Mouse (Mus musculus) monocyte, adult 59 days (primary cell): Measurements from ENCODE around the gene Slc25a18. TPM values are rescaled to one million over a fixed set of nuclear protein-coding genes. Genes with fewer than 3 reads are reported as not detected.

Experiments used
- total RNA-seq, 2 experiments: library from RNA; stranded (reverse); gene quantifications; one replicate each; pipeline ENCODE4 v1.2.4; 2023

Gene Slc25a18
- total RNA-seq = not detected

DNA sequence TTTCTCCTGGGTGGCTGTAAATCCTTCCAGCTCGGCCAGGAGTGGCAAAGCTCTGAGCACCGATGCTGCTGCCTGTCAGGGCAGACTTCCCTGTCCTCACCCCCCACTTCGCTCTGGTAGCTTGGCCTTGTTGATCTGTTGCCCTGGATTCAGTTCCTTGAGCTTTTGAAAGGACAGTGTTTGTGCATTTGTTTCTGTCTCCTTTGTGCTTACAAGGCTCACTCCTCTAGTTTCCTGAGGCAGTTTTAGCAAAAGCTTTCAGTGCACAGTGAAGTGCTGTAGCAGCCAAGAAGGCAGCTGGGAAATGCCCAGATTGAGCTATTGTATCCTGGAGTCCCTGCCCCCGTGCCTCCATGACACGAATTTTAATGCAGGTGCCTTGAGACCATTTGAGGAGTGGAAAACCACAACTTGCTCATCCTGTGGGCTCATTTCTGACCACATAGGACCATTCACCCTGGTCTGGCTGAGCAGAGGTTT, at the start of gene Slc25a18:
Slc25a18 (plus strand) TSS at position 430 of the 480 bp plus-strand sequence.

DNA sequence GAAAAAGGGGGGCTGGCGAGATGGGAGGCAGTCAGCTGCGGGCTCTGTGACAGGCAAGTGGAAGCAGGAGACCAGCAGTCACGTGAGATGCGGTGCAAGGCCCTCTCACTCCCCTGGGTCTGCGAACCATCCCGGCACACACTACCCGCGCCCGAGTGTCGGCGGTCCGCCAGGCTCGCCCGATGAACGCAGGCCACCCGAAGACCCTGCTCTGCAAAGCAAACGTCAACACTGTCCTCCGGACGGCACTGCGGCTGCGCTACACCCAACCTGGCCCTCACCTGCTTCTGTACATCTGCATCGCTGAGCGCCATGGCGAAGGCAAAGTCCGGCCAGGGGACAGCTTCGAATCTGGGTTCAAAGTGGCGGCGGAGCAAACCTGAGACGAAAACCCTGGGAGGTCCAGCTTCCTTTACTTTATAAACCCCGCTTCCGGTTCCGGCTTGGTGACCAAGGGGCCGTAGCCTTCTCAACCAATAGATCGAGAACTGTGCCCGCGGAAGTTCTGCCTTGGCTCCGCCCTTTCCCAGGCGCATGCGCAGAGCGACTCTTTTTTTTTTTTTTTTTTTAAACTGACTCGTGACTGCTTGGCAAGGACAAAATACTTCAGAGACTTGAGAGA, 49.0 kb downstream of the Slc25a18 start, which contains the start of gene Atp6v1e1:
Atp6v1e1 (minus strand) TSS at position 487 of the 622 bp plus-strand sequence.

GRCm38 (mm10) chr6:120835474-120836374, 62.3 kb downstream of the Slc25a18 start, which contains the start of gene Bcl2l13:
Bcl2l13 (plus strand) TSS chr6:120836212.

Other genes starting within 250 kb of the Slc25a18 start
- 10 to 100 TPM; 16.6 to 19.2 TPM for gene Hdhd5, start 242.3 kb upstream of the Slc25a18 start, total RNA-seq
- gene Cecr2, start 107.2 kb upstream of the Slc25a18 start, total RNA-seq = under 1 TPM; 0.13 to 0.76 TPM
- 100 to 1,000 TPM; 196 to 218 TPM for gene Atp6v1e1, start 49.2 kb downstream of the Slc25a18 start, total RNA-seq
- 10 to 100 TPM; 34.0 to 35.9 TPM for gene Bcl2l13, start 62.6 kb downstream of the Slc25a18 start, total RNA-seq
- 10 to 100 TPM; 41.7 to 46.6 TPM for gene Bid, start 143.3 kb downstream of the Slc25a18 start, total RNA-seq